Mouse (Mus musculus) embryonic facial prominence, embryonic 12.5 days (tissue): ENCODE results near the gene Plekhn1. TPM values are rescaled to one million over a fixed set of nuclear protein-coding genes. Genes with fewer than 3 reads are reported as not detected.
A peak's percentile ranks its signal among the peaks of the same experiment; 100 is the strongest.

Experiments used
- ATAC-seq: fragments of 200-750 bp; cut with Nextera tagmentation; 2 replicates; pipeline ENCODE4 v1.8.0; 2017; ENCODE audit not compliant: insufficient number of reproducible peaks, insufficient read depth, low FRiP score, low TSS enrichment
- H3K27ac ChIP-seq: fragments of 300-500 bp; sonication (generic); 2 replicates; pipeline ENCODE4 v1.5.1; 2016; ENCODE audit warnings: mild to moderate bottlenecking
- H3K27me3 ChIP-seq: fragments of 300-500 bp; sonication (generic); 2 replicates; pipeline ENCODE4 v1.6.1; 2016; ENCODE audit warnings: mild to moderate bottlenecking, moderate library complexity
- H3K36me3 ChIP-seq: fragments of 300-500 bp; sonication (generic); 2 replicates; pipeline ENCODE4 v1.6.1; 2016; ENCODE audit warnings: mild to moderate bottlenecking
- H3K4me1 ChIP-seq: fragments of 300-500 bp; sonication (generic); 2 replicates; pipeline ENCODE4 v1.6.1; 2016
- H3K4me2 ChIP-seq: fragments of 300-500 bp; sonication (generic); replicated peaks from 2 replicates; pipeline ENCODE4 v1.6.1; 2016; ENCODE audit warnings: mild to moderate bottlenecking, moderate library complexity
- H3K4me3 ChIP-seq: fragments of 300-500 bp; sonication (generic); 2 replicates; pipeline ENCODE4 v1.5.1; 2016; ENCODE audit warnings: mild to moderate bottlenecking
- H3K9ac ChIP-seq: fragments of 300-500 bp; sonication (generic); 2 replicates; pipeline ENCODE4 v1.6.1; 2016; ENCODE audit warnings: mild to moderate bottlenecking, moderate library complexity
- H3K9me3 ChIP-seq: fragments of 300-500 bp; sonication (generic); 2 replicates; pipeline ENCODE4 v1.6.1; 2016; ENCODE audit warnings: mild to moderate bottlenecking, moderate library complexity
- WGBS: fragments of 180-500 bp; shearing (Covaris S2); methylation state at CpG from one replicate; pipeline ENCODE4 v1.1.7; 2016; 5-methylcytosine and 5-hydroxymethylcytosine counted together
- polyA plus RNA-seq: library from polyadenylated mRNA; unstranded; fragments of >200 nt; fragmentation: Nextera tagmentation; extraction: Ambion mirVana; gene quantifications from 2 replicates; pipeline ENCODE4 v1.2.1, GENCODE M21; 2016

Plekhn1 gene
- polyA plus RNA-seq, 1 experiment from 2014 or later, result 32.5 TPM

- Histone ChIP-seq H3K4me1 (peaks cover 57% of the 10 kb centered on the region), H3K27me3 (no peaks in the 10 kb centered on the region), H3K36me3 (peaks cover 37% of the 10 kb centered on the region), H3K9me3 (no peaks in the 10 kb centered on the region), H3K4me3 (no peak overlapping the region), H3K9ac (no peak overlapping the region), H3K4me2 (0 out of 2 replicates have a peak overlapping the region, but pooled peaks have one; percentile 25), H3K27ac (no peak overlapping the region)
- no peak for ATAC-seq
- WGBS, result 54% methylated on average over 5 of the region's 5 CpGs
Observed at GRCm38 (mm10) chr4:156193906-156194305, 40.8 kb downstream of the Plekhn1 start.

GRCm38 (mm10) chr4:156193200-156193590, 41.5 kb downstream of the Plekhn1 start:
- Histone ChIP-seq H3K36me3 (peaks cover 39% of the 10 kb centered on the region), H3K4me3 (no peak overlapping the region), H3K4me2 (0 out of 2 replicates have a peak overlapping the region, but pooled peaks have one; percentile 7)

GRCm38 (mm10) chr4:156192421-156193199, 42.0 kb downstream of the Plekhn1 start:
- no peak for ATAC-seq
- Histone ChIP-seq H3K4me3 (no peak overlapping the region), H3K4me1 (peaks cover 70% of the 10 kb centered on the region), H3K4me2 (0 out of 2 replicates have a peak overlapping the region, but pooled peaks have one; percentile 7), H3K9ac (no peak overlapping the region; the same call in 1 of the 2 replicates), H3K9me3 (no peaks in the 10 kb centered on the region), H3K36me3 (peaks cover 39% of the 10 kb centered on the region), H3K27me3 (no peaks in the 10 kb centered on the region), H3K27ac (peak overlapping the region; percentile 70; the same call in 1 of the 2 replicates)
- 42% methylated on average over 8 of the region's 8 CpGs for WGBS

More at GRCm38 (mm10) chr4:156193200-156193590, 41.5 kb downstream of the Plekhn1 start:
- Histone ChIP-seq H3K27me3 (no peaks in the 10 kb centered on the region), H3K9ac (no peak overlapping the region), H3K9me3 (no peaks in the 10 kb centered on the region), H3K27ac (no peak overlapping the region), H3K4me1 (peaks cover 64% of the 10 kb centered on the region)
- WGBS, result 18% methylated on average over 2 of the region's 2 CpGs
- no peak for ATAC-seq

- ATAC-seq, result no peak; the same call in 1 of the 2 replicates
- Histone ChIP-seq H3K27ac (peak overlapping the region; percentile 58), H3K36me3 (peaks cover 42% of the 10 kb centered on the region), H3K9ac (no peak overlapping the region), H3K4me2 (peak overlapping the region; percentile 23; the same call in 1 of the 2 replicates), H3K4me1 (peaks cover 78% of the 10 kb centered on the region), H3K27me3 (no peaks in the 10 kb centered on the region), H3K4me3 (no peak overlapping the region), H3K9me3 (no peaks in the 10 kb centered on the region)
- 7% methylated on average over 6 of the region's 6 CpGs for WGBS
Observed at GRCm38 (mm10) chr4:156188811-156189323, 45.8 kb downstream of the Plekhn1 start.

- no peak overlapping the region for H3K4me3 ChIP-seq
- H3K36me3 ChIP-seq, result peaks cover 37% of the 10 kb centered on the region
- no peaks in the 10 kb centered on the region for H3K27me3 ChIP-seq
- no peak for ATAC-seq
- H3K9ac ChIP-seq, result no peak overlapping the region
- H3K4me2 ChIP-seq, result peak overlapping the region; percentile 23; the same call in 1 of the 2 replicates
- WGBS, result 53% methylated on average over 5 of the region's 5 CpGs
- no peaks in the 10 kb centered on the region for H3K9me3 ChIP-seq
- peak overlapping the region; percentile 58 for H3K27ac ChIP-seq
- peaks cover 72% of the 10 kb centered on the region for H3K4me1 ChIP-seq
Observed at GRCm38 (mm10) chr4:156188162-156188810, 46.4 kb downstream of the Plekhn1 start.

GRCm38 (mm10) chr4:156185950-156186850, 48.5 kb downstream of the Plekhn1 start:
- Histone ChIP-seq H3K9ac (peak overlapping the region; percentile 61), H3K4me3 (peak overlapping the region; percentile 35), H3K27ac (peak overlapping the region; percentile 87), H3K27me3 (no peaks in the 10 kb centered on the region), H3K36me3 (peaks cover 37% of the 10 kb centered on the region), H3K9me3 (no peaks in the 10 kb centered on the region), H3K4me1 (peaks cover 61% of the 10 kb centered on the region), H3K4me2 (peak overlapping the region; percentile 54)
- no peak for ATAC-seq
- WGBS, result 5% methylated on average over 31 of the region's 31 CpGs

- WGBS, result 78% methylated on average over 13 of the region's 13 CpGs
- peak overlapping the region; percentile 61 for H3K9ac ChIP-seq
- peaks cover 61% of the 10 kb centered on the region for H3K4me1 ChIP-seq
- H3K27ac ChIP-seq, result peak overlapping the region; percentile 87
- peaks cover 35% of the 10 kb centered on the region for H3K36me3 ChIP-seq
- peak overlapping the region; percentile 54 for H3K4me2 ChIP-seq
- H3K27me3 ChIP-seq, result no peaks in the 10 kb centered on the region
- no peaks in the 10 kb centered on the region for H3K9me3 ChIP-seq
- H3K4me3 ChIP-seq, result peak overlapping the region; percentile 35
- ATAC-seq, result no peak
Observed at GRCm38 (mm10) chr4:156185456-156185949, 49.2 kb downstream of the Plekhn1 start.

GRCm38 (mm10) chr4:156184291-156184954, 50.2 kb downstream of the Plekhn1 start:
- Histone ChIP-seq H3K4me2 (peak overlapping the region; percentile 54), H3K36me3 (peaks cover 34% of the 10 kb centered on the region), H3K9ac (no peak overlapping the region), H3K4me3 (no peak overlapping the region), H3K9me3 (no peaks in the 10 kb centered on the region), H3K27ac (no peak overlapping the region), H3K27me3 (no peaks in the 10 kb centered on the region), H3K4me1 (peaks cover 50% of the 10 kb centered on the region)
- 87% methylated on average over 7 of the region's 7 CpGs for WGBS
- no peak for ATAC-seq

- 77% methylated on average over 5 of the region's 5 CpGs for WGBS
- no peak overlapping the region for H3K27ac ChIP-seq
- H3K4me3 ChIP-seq, result no peak overlapping the region
- no peaks in the 10 kb centered on the region for H3K27me3 ChIP-seq
- no peak overlapping the region for H3K9ac ChIP-seq
- no peaks in the 10 kb centered on the region for H3K9me3 ChIP-seq
- no peak for ATAC-seq
- H3K36me3 ChIP-seq, result peaks cover 37% of the 10 kb centered on the region
- peak overlapping the region; percentile 6; the same call in 1 of the 2 replicates for H3K4me2 ChIP-seq
- H3K4me1 ChIP-seq, result peaks cover 43% of the 10 kb centered on the region
Observed at GRCm38 (mm10) chr4:156183747-156184146, 50.9 kb downstream of the Plekhn1 start.

- ATAC-seq, result no peak
- H3K36me3 ChIP-seq, result peaks cover 81% of the 10 kb centered on the region
- no peaks in the 10 kb centered on the region for H3K27me3 ChIP-seq
- no peak overlapping the region for H3K9ac ChIP-seq
- H3K27ac ChIP-seq, result no peak overlapping the region
- H3K4me3 ChIP-seq, result no peak overlapping the region
- no peaks in the 10 kb centered on the region for H3K4me1 ChIP-seq
- H3K4me2 ChIP-seq, result no peak overlapping the region
- H3K9me3 ChIP-seq, result no peaks in the 10 kb centered on the region
- WGBS, result 95% methylated on average over 9 of the region's 9 CpGs
Observed at GRCm38 (mm10) chr4:156177630-156178029, 57.0 kb downstream of the Plekhn1 start.
